Mouse (Mus musculus) liver, embryonic 16.5 days (tissue): ENCODE measurements around the gene Stk40. TPM values are rescaled to one million over a fixed set of nuclear protein-coding genes. Genes with fewer than 3 reads are reported as not detected.

Source experiments
- ATAC-seq: fragments of 200-750 bp; cut with Nextera tagmentation; 2 replicates; pipeline ENCODE4 v1.8.0; 2017; ENCODE audit warnings: low read depth, mild to moderate bottlenecking, moderate number of reproducible peaks, moderate library complexity
- H3K27ac ChIP-seq: fragments of 300-500 bp; sonication (generic); 2 replicates; pipeline ENCODE4 v1.5.1; 2014; ENCODE audit warnings: mild to moderate bottlenecking, low read length
- H3K27me3 ChIP-seq: fragments of 300-500 bp; sonication (generic); 2 replicates; pipeline ENCODE4 v1.6.1; 2014; ENCODE audit warnings: low read depth, low read length, mixed read lengths; ENCODE audit not compliant: control insufficient read depth, insufficient read depth
- H3K36me3 ChIP-seq: fragments of 300-500 bp; sonication (generic); 2 replicates; pipeline ENCODE4 v1.6.1; 2014; ENCODE audit warnings: mild to moderate bottlenecking; ENCODE audit not compliant: control insufficient read depth, insufficient read depth
- H3K4me1 ChIP-seq: fragments of 300-500 bp; sonication (generic); 2 replicates; pipeline ENCODE4 v1.6.1; 2014; ENCODE audit warnings: low read depth, low read length, mixed read lengths; ENCODE audit not compliant: control insufficient read depth
- H3K4me2 ChIP-seq: fragments of 300-500 bp; sonication (generic); 2 replicates; pipeline ENCODE4 v1.6.1; 2014; ENCODE audit warnings: low read depth, low read length, mixed read lengths
- H3K4me3 ChIP-seq: fragments of 300-500 bp; sonication (generic); 2 replicates; pipeline ENCODE4 v1.5.1; 2014; ENCODE audit warnings: low read depth, mild to moderate bottlenecking, low read length
- H3K9ac ChIP-seq: fragments of 300-500 bp; sonication (generic); 2 replicates; pipeline ENCODE4 v1.6.1; 2014; ENCODE audit warnings: low read depth, low read length
- H3K9me3 ChIP-seq: fragments of 300-500 bp; sonication (generic); replicated peaks from 2 replicates; pipeline ENCODE4 v1.6.1; 2016; ENCODE audit warnings: low read length; ENCODE audit not compliant: control insufficient read depth
- WGBS: fragments of 180-500 bp; shearing (Covaris S2); extraction: QIAGEN DNeasy Blood & Tissue Kit; methylation state at CpG from one replicate; pipeline ENCODE4 v1.1.7; 2014; ENCODE audit not compliant: insufficient replicate concordance; 5-methylcytosine and 5-hydroxymethylcytosine counted together
- polyA plus RNA-seq: library from polyadenylated mRNA; unstranded; fragments of >200 nt; fragmentation: Nextera tagmentation; extraction: Ambion mirVana; gene quantifications from 2 replicates; pipeline ENCODE4 v1.2.1, GENCODE M21; 2015

Stk40 gene
- polyA plus RNA-seq, 1 experiment from 2014 or later, result 12.9 TPM

GRCm38 (mm10) chr4:126115871-126116521, 12.2 kb downstream of the Stk40 start:
- peaks cover 14% of the 10 kb centered on the region for H3K4me1 ChIP-seq
- no peak for ATAC-seq
- H3K36me3 ChIP-seq, result no peaks in the 10 kb centered on the region
- H3K9ac ChIP-seq, result no peak overlapping the region
- WGBS, result 65% methylated on average over 6 of the region's 6 CpGs
- no peak overlapping the region for H3K27ac ChIP-seq
- H3K27me3 ChIP-seq, result no peaks in the 10 kb centered on the region
- H3K4me3 ChIP-seq, result no peak overlapping the region
- H3K9me3 ChIP-seq, result no peaks in the 10 kb centered on the region
- H3K4me2 ChIP-seq, result no peak overlapping the region

- H3K4me2 ChIP-seq, result no peak overlapping the region
- no peak for ATAC-seq
- H3K4me3 ChIP-seq, result no peak overlapping the region
- H3K27me3 ChIP-seq, result no peaks in the 10 kb centered on the region
- H3K27ac ChIP-seq, result no peak overlapping the region
- no peaks in the 10 kb centered on the region for H3K9me3 ChIP-seq
- H3K36me3 ChIP-seq, result no peaks in the 10 kb centered on the region
- 78% methylated on average over 8 of the region's 8 CpGs for WGBS
- peaks cover 10% of the 10 kb centered on the region; the same call in 1 of the 2 replicates for H3K4me1 ChIP-seq
- H3K9ac ChIP-seq, result no peak overlapping the region
These were observed 13.4 kb downstream of the Stk40 start for GRCm38 (mm10) chr4:126117116-126117515.

DNA sequence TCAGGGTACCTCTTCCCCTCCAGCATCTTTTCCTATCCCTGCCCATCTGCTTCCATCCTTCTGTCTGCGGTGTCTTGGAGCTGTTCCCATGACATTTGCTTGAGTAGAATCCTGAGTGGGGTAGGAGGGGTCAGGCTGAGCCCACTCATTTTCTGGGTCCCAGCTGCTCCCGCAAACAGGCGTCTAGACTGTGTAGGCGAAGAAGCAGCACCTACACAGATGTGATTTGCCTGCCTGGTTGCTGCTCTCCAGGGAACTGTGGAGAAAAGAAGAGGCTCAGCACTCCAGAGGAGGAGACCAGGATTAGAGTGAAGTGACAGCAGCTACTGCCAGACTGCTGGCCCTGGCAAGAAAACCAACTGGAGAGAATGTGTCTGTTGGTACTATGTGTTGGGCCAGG, 14.9 kb downstream of the Stk40 start:
- no peaks in the 10 kb centered on the region for H3K9me3 ChIP-seq
- H3K36me3 ChIP-seq, result no peaks in the 10 kb centered on the region
- 77% methylated on average over 4 of the region's 4 CpGs for WGBS
- H3K4me2 ChIP-seq, result no peak overlapping the region
- no peaks in the 10 kb centered on the region for H3K27me3 ChIP-seq
- peaks cover 10% of the 10 kb centered on the region; the same call in 1 of the 2 replicates for H3K4me1 ChIP-seq
- no peak overlapping the region for H3K4me3 ChIP-seq
- H3K9ac ChIP-seq, result no peak overlapping the region
- ATAC-seq, result no peak
- no peak overlapping the region for H3K27ac ChIP-seq

- H3K4me1 ChIP-seq, result peaks cover 8% of the 10 kb centered on the region; the same call in 1 of the 2 replicates
These were observed 15.3 kb downstream of the Stk40 start for GRCm38 (mm10) chr4:126119051-126119450.

GRCm38 (mm10) chr4:126120052-126120451, 16.3 kb downstream of the Stk40 start:
- WGBS, result 75% methylated on average over 5 of the region's 5 CpGs
- H3K9ac ChIP-seq, result no peak overlapping the region
- H3K27ac ChIP-seq, result no peak overlapping the region
- peaks cover 7% of the 10 kb centered on the region; the same call in 1 of the 2 replicates for H3K4me1 ChIP-seq
- no peaks in the 10 kb centered on the region for H3K9me3 ChIP-seq
- no peak for ATAC-seq
- no peak overlapping the region for H3K4me3 ChIP-seq
- no peaks in the 10 kb centered on the region for H3K27me3 ChIP-seq
- H3K36me3 ChIP-seq, result no peaks in the 10 kb centered on the region
- no peak overlapping the region for H3K4me2 ChIP-seq

More at GRCm38 (mm10) chr4:126119051-126119450, 15.3 kb downstream of the Stk40 start:
- Histone ChIP-seq H3K4me3 (no peak overlapping the region), H3K27ac (no peak overlapping the region), H3K27me3 (no peaks in the 10 kb centered on the region), H3K36me3 (no peaks in the 10 kb centered on the region), H3K9ac (no peak overlapping the region), H3K9me3 (no peaks in the 10 kb centered on the region), H3K4me2 (no peak overlapping the region)
- no peak for ATAC-seq
- whole genome bisulfite sequencing, result 45% methylated on average over 1 of the region's 1 CpGs

- WGBS, result 92% methylated on average over 2 of the region's 2 CpGs
- H3K9me3 ChIP-seq, result no peaks in the 10 kb centered on the region
- no peaks in the 10 kb centered on the region for H3K27me3 ChIP-seq
- H3K27ac ChIP-seq, result no peak overlapping the region
- no peak overlapping the region for H3K4me3 ChIP-seq
- no peak overlapping the region for H3K9ac ChIP-seq
- no peak for ATAC-seq
- no peak overlapping the region for H3K4me2 ChIP-seq
- peaks cover 2% of the 10 kb centered on the region; the same call in 1 of the 2 replicates for H3K4me1 ChIP-seq
- no peaks in the 10 kb centered on the region for H3K36me3 ChIP-seq
These were observed 16.7 kb downstream of the Stk40 start for GRCm38 (mm10) chr4:126120506-126120905.

- Histone ChIP-seq H3K36me3 (peaks cover 1% of the 10 kb centered on the region; the same call in 1 of the 2 replicates), H3K4me1 (no peaks in the 10 kb centered on the region), H3K9me3 (no peaks in the 10 kb centered on the region), H3K27me3 (no peaks in the 10 kb centered on the region), H3K4me2 (no peak overlapping the region), H3K27ac (no peak overlapping the region), H3K4me3 (no peak overlapping the region), H3K9ac (no peak overlapping the region)
- ATAC-seq, result no peak
- 75% methylated on average over 10 of the region's 10 CpGs for WGBS
These were observed 19.7 kb downstream of the Stk40 start for GRCm38 (mm10) chr4:126123309-126124040.

- Histone ChIP-seq H3K27ac (peak overlapping the region; percentile 10), H3K4me2 (no peak overlapping the region), H3K4me3 (no peak overlapping the region), H3K27me3 (no peaks in the 10 kb centered on the region), H3K4me1 (no peaks in the 10 kb centered on the region; the same call in 1 of the 2 replicates), H3K9me3 (no peaks in the 10 kb centered on the region), H3K9ac (no peak overlapping the region), H3K36me3 (peaks cover 12% of the 10 kb centered on the region)
- WGBS, result 79% methylated on average over 11 of the region's 11 CpGs
- no peak for ATAC-seq
These were observed 26.7 kb downstream of the Stk40 start for GRCm38 (mm10) chr4:126130502-126130901.
